Mouse (Mus musculus) cerebellum, postnatal 4 days (tissue): ENCODE results near the gene Dcst2.
A peak's percentile ranks its signal among the peaks of the same experiment; 100 is the strongest.

Experiments used
- DNase-seq, 2 experiments: peaks; one replicate each; pipeline ENCODE4 v3.0.0; 2022; ENCODE audit warnings: low spot score in 2 of 2, mixed read lengths in 1 of 2

Dcst2 gene

DNA sequence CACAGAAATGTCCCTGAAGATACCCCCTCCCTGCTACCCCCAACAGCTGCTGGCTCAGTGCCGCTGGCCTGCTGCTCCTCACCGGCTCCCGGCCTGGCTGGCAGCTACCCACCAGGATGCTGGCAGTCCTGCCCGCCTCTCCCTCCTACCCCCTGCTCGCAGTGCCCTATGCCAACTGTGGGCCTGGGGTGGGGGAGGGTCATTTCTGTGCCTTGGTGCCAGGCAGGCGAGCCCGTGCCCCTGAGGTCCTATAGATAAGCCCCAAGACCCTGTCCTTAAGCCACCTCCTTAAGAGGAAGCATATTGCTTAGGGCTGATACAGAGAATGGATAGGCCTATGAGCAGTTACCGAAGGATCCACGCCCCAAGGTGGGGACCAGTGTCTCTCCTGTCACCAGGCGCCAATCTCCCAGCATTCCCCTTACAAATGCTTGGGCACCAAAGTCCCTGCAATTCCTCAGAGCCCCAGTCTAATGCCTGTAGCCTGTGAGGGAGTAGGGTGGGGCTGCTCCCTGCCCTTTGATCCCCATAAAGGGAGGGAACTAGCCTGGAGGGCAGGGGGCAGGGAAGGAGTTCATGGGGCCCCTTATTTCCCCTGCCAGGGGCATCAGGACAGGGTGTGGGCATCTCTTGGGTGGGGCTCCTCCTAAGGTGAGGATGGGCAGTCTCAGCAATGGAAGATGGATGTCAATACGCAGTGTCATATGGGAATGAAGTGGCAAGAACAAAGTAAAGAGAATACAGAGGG, 26.5 kb downstream of the Dcst2 start:
- DNase-seq: no peak

DNA sequence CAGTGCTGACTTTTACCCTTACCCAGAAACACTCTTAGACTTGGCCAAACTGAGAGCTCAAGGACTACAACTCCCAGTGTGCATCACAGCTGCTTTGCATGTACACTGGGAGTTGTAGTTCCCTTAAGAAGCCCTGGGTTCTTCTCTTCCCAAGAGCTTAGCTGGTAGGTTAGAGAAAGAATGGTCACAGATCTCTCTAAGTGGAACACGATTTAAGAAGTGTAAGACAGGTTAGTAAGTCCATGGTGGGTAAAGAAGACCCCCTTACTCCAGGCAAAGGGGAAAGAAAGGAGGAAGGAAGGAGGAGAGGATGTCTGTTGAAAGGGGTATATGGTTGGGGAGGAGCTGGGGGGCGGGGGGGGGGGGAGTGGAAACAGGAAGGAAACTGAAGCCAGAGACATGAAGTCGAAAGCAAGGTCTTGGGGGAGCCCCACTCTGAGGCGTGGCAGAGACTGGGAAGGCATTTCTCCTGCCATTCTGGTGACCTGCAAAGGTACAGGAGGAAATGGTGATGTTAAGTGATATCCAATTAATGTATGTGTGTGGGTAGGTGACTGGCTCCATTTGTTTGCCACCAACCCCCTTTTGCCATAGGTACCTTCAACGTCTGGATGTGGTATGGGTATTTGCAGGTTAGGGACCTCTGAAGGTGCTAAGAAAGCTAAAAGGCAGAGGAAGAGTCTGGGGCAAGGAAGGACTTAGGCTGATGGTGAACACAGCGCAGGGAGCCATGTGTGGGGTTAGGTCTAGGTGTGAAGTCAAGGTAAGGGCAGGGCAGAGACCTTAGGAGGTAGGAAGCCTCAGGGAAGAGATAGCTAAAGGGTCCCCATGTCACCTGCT, 27.3 kb downstream of the Dcst2 start:
- no peak for DNase-seq

DNA sequence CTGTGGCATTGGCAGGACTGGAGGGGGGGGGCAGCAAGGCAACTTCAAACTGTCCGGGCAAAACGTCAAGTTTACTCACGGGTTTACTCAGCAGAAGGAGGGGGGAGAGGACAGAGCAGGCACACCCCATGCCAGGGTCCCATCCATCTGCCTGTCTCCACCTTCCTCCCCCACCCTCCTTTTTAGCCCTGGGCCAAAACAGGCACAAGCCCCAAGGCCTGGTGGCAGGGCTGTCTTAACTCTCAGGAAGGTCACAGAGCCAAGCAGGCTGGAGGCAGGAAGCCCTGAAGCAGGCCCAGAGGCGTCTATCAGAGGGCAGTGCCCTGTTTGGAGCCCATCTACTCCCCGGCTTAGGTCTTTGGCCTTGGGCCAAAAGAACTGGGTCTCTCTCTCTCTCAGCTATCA, 28.3 kb downstream of the Dcst2 start:
- no peak for DNase-seq

DNA sequence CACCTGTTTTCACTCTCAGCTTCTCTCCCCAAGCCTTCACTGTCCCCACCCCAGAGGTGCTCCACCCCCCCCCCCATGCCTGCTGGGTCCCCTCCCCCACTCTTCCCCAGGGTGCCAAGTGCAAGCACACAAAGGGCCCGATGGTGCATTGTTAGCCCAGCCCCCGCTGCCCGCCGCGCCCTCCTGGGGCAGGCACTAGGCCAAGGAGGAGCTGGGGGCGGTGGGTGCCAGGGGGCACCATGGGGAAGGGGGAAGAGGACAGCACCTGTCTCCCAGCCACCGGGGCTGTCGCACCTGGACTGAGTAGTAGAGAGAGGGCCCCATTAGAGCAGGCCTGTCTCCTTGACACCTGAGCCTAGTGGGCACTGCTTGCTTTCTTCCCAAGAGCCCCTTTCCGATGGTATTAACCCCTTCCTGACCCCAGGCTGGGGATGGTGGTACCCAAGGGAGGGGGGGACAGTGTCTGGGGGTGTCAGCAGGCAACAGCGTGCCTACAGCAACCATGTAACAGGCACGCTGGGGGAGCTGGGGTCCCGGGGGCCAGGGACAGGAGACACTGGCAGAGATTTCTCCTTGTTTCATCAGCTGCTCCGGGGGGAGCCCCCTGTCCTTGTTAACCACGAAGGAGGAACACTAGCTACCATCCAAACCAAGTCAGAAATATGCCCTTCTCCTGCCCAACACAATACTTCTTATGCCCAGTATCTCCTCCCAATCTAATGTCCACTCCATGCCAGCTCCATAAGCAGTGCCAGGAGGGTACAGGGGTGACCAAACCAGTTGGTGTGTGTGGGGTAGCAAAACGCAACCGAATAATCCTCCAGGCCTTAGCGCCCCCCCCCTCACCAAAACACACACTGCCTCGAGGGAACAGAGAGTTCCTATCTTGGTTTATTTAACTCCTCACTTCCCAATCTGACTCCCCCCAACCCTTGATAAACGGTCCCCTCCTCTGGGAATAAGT, 29.2 kb downstream of the Dcst2 start:
- DNase-seq: no peak

DNA sequence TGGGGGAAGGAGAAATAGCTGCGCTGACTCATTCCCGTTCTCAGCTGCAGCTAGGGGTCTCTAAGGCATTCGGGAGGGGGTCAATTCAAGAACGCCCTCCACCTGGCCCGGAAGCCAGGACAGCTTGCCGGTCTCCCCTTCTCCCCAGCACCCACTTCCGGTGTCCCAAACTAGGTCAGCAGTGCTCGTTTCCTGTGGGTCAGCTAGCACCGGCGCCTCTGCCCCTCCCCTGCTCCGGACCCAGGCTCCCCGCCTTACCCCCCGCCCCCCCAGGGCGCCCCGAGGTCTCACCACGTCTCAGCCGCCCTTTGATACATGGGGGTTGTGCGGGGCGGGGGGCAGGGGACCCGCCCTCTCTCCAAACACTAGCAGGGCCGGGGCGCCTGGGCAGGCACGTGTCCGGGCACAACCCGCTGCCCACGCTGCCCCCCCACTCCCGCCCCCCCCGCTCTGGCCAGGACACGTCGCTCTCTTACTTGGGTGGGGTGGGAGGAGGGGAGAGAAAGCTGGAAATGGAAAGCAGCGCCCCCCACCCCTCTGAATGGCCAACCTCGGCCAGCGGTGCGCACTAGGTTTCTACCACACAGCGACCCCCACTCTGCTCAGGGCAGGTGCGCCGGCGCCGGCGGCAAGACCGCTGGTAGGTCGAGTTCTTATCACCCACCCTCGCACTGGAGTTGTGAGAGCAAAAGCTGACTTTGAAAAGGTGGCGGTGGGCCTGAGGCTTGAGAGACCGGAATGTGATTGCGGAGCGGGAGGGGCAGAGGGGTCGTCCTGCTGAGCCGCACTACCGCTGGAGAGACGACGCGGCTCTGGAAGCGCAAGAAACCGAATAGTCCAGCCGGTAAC, 30.1 kb downstream of the Dcst2 start:
- no peak for DNase-seq

DNA sequence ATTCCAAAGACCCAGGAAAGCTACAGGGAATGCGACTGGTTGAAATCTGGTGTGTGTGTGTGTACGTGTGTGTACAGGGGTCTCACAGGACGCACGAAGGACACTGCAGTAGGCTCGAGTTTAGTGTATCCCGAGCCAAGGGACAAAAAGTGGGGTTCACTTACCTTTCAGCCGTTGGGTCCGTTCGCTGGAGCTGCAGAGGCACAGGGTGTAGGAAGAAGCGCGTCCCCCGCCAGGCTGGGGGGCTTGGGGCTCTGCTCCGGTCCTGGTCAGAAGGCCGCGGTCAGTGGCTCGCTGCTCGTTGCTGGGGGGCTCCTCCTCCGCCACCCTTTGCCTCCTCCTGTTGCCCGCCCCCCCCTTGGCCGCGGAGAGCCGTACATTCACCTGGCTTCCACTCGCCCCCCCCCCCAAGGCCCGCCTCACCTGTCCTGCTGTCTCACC, 31.1 kb downstream of the Dcst2 start:
- DNase-seq: no peak

DNA sequence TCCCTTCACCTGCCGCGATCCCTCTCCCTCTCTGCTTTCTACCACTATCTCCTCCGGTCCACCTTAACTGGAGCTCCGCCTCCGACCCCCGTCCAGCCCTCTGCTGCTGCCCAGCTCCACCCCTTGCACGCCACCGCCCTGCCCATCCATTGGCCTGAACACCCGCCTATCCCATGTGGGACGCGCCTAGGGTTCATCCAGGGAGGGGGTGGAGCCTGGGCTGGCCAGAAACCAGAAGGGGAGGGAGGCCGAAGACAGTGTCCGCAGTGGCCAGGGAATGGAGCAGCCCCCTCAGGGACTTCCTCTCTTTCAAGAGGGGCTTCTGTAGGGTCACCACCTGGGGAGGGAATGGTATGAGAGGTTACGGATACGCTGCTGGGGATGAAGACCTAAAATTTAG, 31.8 kb downstream of the Dcst2 start:
- peak; percentile 92 to 96 for DNase-seq

DNA sequence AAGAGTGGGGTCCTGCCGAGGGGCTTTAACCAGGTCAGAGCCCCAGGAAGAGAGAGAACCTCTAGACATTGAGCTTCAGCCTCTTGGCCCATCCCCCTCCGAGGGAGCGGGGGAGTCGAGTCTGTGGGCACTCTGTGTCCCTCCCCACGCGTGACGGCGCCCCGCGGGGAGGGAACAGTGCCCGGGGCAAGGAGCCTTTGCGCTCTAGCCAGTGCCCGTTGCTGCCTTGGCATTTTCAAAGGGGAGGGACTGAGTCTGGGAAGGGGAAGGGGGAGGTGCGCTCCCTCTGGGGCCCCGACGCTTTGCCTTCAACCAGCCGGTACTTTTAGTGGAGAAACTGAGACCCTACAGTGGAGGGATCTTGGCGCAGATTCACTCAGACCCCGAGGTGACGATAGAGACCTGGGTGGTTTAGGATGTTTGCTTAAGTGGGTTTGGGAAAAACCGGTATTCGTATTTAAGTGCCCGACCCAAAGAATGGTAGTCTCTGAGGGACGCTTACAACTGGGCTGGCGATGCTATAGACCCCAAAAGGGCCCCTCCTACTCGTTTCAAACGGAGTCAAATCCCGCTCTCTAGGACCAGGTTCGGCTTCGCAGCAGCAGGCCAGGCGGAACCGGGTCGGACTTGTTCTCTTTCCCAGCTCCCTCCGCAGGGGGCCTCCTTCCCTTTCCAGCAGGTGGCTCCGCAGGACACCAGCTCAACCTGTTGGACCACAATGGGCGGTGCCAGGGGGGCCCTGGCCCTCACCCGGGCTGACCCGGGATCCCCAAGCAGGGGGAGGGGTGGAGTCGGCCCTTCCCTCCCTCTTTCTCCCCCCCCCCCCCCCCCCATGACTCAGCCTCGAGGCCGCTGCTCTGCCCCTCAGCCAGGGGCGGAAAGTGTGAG, 32.5 kb downstream of the Dcst2 start, which contains the start of gene Zbtb7b:
TSS of gene Zbtb7b (minus strand) at position 771 of the 888 bp plus-strand sequence.
- DNase-seq: peak in 1 of 2 experiments; percentile 69

DNA sequence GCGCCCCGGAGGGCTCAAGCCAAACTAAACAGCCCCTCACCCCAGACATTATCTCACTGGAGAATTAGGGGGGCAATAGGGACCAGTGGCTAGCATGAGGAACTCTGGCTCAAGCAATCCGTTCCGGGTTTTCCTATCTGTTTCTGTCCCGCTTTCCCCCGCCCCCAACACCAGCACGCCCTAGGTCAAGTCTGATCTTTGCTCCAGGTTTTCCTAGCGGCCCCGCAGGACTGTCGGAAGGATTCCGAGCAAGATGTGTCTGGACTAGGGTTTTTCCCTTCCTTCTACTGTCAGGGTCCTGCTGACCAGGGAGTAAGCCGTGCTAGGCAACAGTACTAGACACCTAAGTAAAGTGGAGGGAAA, 33.1 kb downstream of the Dcst2 start:
- DNase-seq: peak in 1 of 2 experiments; percentile 80

DNA sequence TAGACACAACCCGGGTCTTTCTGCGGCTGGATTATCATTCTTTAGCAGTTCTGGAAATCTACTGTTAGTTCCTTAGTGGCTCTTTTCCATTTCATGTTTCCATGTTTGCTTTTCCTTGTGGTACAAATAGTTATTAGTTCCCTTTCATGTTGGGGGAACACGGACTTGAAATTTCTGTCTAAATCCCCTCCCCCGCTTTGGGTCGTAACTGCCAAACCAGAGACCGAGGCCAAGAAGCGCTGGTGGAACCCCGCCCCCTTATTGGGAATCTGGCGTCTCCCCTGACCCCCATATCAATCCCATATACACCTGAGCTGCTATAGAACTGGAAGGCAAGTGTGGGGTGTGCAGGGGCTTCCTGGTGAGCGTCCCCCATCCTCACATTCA, 33.6 kb downstream of the Dcst2 start:
- no peak for DNase-seq

DNA sequence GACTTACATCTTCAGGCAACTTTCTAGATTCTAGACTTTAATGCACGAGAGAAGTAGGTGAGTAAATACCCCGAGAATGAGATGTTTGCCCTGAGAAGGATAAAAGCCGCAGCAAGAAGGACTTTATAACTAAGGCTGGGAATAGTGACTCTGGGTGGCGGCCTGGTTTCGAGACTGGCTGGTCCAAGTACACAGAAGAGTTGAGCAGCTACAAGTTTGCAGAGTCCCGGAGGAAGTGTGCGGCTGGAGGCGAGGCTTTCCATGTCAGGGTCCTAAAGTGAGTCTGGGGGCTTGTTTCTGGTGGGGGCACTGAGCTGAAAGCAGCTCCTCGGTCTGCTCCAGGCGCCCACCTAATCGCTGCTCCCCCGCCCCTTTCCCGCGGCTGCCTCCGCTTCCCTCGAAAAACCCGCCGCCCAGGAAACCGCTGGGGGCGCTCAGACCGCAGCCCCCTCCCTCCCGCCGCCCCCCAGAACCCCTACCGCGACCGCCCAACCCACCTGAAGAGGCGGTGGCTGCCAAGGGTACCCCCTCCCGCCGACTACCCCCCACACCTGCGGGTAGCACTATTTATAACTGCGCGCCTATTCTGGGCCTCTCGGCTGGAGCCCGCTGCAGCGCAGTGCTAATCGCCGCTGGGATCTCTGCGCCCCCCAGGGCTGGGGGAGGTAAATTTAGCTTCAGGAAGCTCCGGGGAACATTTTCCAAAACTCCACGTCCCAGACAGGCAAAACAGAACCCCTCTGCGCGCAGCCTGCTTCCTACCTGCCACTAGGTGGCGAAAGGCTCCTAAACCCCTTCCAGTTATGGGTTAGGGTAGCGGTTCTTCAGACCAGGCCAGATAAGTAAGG, 34.3 kb downstream of the Dcst2 start:
- DNase-seq: peak in 1 of 2 experiments; percentile 61

DNA sequence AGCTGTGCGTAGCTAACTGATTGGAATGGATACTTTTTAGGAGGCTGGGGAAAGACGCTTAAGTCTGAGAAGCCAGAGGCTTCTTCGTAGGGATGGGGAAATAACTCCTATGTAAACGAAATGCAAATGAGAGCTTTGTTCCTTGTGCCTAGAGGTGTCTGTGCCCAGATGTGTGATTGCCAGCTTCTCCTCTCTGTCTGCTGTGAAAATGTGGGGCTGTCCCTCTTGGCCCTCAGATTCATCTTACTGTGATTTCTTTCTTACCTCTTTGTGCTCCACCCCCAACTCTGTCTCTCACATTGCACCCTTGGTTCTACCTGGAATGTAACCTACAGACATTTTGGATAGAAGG, 34.9 kb downstream of the Dcst2 start:
- no peak for DNase-seq

DNA sequence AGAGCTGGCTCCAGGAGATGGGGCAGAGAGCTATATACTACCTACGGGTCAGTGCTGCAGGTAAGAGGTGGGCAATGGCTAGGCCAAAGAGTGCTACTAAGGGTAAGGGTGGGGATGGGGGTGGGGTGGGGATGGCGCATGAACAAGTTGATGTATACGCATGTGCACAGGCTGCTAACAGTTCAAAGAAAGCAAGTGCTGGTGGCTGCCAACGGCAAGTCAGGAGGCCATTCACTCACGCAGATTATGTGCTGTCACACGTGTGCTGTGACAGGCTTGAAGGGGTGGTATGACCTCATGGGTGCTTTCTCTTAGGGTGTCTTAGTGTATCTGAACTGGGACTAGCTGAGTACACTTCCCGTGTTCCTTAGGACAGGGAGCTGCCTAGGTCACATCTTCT, 39.6 kb downstream of the Dcst2 start:
- DNase-seq: no peak

DNA sequence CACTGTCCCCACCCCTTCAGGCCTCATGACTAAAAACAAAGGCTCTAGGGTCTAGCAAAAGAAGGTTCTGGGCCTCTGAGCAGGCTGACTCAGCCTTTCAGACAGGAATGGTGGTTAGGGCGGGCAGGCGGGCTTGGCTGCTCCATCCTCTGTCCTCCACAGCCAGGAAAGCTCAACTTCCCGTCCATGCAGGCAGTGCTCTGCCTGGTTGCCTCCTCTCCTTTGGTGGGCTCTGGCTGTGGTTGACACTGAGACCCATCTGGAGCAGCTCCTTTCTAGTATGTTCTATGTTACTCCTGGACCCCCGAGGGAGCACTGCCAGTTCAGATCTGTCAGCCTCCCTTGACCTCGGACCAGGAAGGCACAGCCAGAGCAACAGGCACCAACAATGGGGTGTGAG, 40.9 kb downstream of the Dcst2 start, which contains the start of gene Lenep:
TSS of gene Lenep (minus strand) at position 101 of the 400 bp plus-strand sequence.
- no peak for DNase-seq

DNA sequence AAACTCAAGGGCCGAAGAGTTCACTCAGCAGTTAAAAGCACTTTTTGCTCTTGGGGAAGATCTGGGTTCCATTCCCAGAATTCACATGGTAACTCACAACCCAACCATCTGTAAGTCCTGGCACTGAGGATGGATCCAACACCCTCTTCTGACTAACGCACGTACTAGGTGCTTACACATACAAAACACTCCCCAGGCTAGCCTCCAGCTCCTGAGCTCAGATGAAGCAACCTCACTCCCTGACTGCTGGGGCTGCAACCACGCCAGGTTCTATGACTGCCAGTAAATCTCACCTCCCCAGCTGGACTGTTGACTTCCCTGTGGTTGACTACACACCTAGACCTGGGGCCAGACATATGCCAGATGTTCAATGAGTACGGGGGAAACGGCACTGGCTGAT, 45.1 kb downstream of the Dcst2 start:
- DNase-seq: no peak

DNA sequence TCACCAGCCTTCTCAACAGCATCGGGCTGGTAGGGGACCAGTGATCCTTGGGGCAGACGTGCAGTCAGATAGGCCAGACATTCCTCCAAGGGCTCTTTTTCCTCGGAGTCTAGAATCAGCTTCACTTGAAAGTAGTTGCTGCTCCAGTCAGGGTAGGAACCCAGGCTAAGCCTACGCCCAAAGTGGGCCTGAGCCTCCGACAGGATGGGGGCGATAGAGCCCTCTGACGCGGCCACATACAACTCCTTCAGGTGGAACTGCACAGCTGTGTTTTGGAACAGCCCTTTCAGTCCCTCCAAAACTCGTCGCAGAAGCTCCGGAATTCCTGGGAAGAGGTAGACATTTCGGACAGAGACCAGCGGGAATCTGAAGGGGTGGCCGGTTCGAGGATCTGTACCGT, 46.7 kb downstream of the Dcst2 start:
- no peak for DNase-seq

DNA sequence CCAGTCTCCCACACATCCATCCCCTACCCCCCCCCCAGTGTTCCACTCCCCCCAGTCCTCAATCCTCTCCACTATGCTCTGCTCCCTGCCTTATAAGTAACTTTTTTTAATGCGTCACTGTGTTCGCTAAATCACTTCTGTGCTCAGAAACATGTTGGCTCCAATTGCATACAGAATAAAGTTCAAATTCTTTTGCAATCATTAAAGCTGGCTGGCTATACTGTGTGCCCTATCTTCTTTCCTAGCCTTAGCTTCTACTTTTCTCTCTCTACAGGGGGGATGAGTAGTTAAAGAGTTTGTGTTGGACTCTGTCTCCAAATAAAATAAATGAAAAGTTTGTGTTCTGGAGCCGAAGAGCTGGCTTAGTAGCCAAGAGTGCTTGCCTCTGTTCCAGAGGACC, 47.9 kb downstream of the Dcst2 start:
- DNase-seq: no peak

DNA sequence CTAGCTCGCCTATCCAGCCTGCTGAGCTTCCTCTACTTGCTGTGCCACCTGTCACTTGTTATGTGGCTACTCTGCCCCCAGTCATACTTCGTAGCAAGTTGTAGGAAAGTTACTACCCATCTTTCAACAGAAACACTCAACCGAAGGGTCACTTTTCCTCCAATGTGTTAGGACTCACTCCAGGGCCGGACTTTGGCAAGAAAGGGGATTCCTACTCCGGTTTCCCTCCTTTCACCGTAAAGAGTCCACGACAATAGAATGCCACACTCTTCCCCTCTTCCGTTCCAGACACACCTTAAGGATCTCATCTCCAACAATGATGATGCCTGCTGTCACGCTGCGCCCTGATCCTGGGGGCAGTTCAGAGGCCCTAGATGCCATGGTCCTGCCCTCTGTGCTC, 49.1 kb downstream of the Dcst2 start:
- DNase-seq: no peak
